Mouse (Mus musculus) retina, postnatal 7 days (tissue): Measurements from ENCODE around the gene Matn1.

Source experiments
- DNase-seq: peaks from one replicate; pipeline ENCODE4 v3.0.0-alpha.2; 2012; ENCODE audit warnings: low read depth, low spot score

The Matn1 gene

GRCm38 (mm10) chr4:130944112-130944511 is at the start of gene Matn1:
Gene Matn1, plus strand, starts transcription at chr4:130944385.
- no peak for DNase-seq

- no peak for DNase-seq
These were observed 48.5 kb upstream of the Matn1 start for GRCm38 (mm10) chr4:130895701-130896100.

GRCm38 (mm10) chr4:130896372-130896771 is 47.8 kb upstream of the Matn1 start:
- no peak for DNase-seq

- no peak for DNase-seq
These were observed 44.8 kb upstream of the Matn1 start for GRCm38 (mm10) chr4:130899383-130899781.

GRCm38 (mm10) chr4:130899782-130900427 is 44.3 kb upstream of the Matn1 start:
- no peak for DNase-seq

- no peak for DNase-seq
These were observed 43.4 kb upstream of the Matn1 start for GRCm38 (mm10) chr4:130900746-130901145.

- DNase-seq: no peak
These were observed 41.9 kb upstream of the Matn1 start for GRCm38 (mm10) chr4:130902289-130902781.

- no peak for DNase-seq
These were observed 39.2 kb upstream of the Matn1 start for GRCm38 (mm10) chr4:130905025-130905424.

- no peak for DNase-seq
These were observed 38.3 kb upstream of the Matn1 start for GRCm38 (mm10) chr4:130905882-130906281.

- no peak for DNase-seq
These were observed 37.9 kb upstream of the Matn1 start for GRCm38 (mm10) chr4:130906296-130906695.

- DNase-seq: no peak
These were observed 36.8 kb upstream of the Matn1 start for GRCm38 (mm10) chr4:130907200-130908069.

- no peak for DNase-seq
These were observed 36.1 kb upstream of the Matn1 start for GRCm38 (mm10) chr4:130908133-130908532.

GRCm38 (mm10) chr4:130909167-130909874 is 34.9 kb upstream of the Matn1 start:
- DNase-seq: no peak

- DNase-seq: no peak
These were observed 33.5 kb upstream of the Matn1 start for GRCm38 (mm10) chr4:130910666-130911065.

- DNase-seq: no peak
These were observed 31.6 kb upstream of the Matn1 start for GRCm38 (mm10) chr4:130912626-130913025.

GRCm38 (mm10) chr4:130913077-130913476 is 31.1 kb upstream of the Matn1 start, which contains the start of gene Laptm5:
Gene Laptm5, plus strand, starts transcription at chr4:130913125.
- DNase-seq: no peak

- DNase-seq: no peak
These were observed 30.7 kb upstream of the Matn1 start for GRCm38 (mm10) chr4:130913511-130913910.

- no peak for DNase-seq
These were observed 30.2 kb upstream of the Matn1 start for GRCm38 (mm10) chr4:130914011-130914410.

GRCm38 (mm10) chr4:130914527-130914926 is 29.7 kb upstream of the Matn1 start:
- DNase-seq: no peak

GRCm38 (mm10) chr4:130915006-130915667 is 29.0 kb upstream of the Matn1 start:
- no peak for DNase-seq

- DNase-seq: no peak
These were observed 28.5 kb upstream of the Matn1 start for GRCm38 (mm10) chr4:130915668-130916035.

GRCm38 (mm10) chr4:130916639-130917038 is 27.5 kb upstream of the Matn1 start:
- no peak for DNase-seq
